Mouse (Mus musculus) heart, postnatal 14 days (tissue): ENCODE measurements around the gene Slc15a1. TPM values are rescaled to one million over a fixed set of nuclear protein-coding genes. Genes with fewer than 3 reads are reported as not detected.
A peak's percentile ranks its signal among the peaks of the same experiment; 100 is the strongest.

Source experiments
- DNase-seq, 2 experiments: peaks; one replicate each; pipeline ENCODE4 v3.0.0; 2021 to 2022
- intact Hi-C: fragments of 180-260 bp; cut with DNase I; formaldehyde crosslinking; loops from one replicate; pipeline ENCODE4 v1.15.1; 2025
- total RNA-seq, 2 experiments: library from RNA; stranded (reverse); gene quantifications; 2 replicates each; pipeline ENCODE4 v1.2.3; 2021

Gene Slc15a1
- total RNA-seq, 2 experiments from 2014 or later = not detected

DNA sequence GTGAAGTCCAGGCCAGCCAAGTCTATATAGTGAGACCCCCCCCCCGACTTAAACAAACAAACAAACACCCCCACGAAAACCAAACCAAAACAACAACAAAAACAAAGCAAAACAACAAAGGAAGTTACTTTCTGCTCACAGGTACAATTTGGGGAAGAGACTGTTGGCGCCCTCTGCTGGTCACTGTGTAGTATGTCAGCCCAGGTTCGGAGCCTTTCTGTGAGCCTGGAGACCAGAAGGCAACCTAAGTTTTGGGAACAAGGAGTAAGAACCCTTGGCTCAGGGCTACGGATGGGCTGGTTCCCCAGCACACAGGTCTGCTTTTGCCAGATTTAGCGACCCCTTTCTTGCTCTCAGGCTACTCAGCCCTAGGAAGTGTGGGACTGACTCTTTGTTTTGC, 49.5 kb downstream of the Slc15a1 start:
- peak; percentile 71 to 74 for DNase-seq

DNA sequence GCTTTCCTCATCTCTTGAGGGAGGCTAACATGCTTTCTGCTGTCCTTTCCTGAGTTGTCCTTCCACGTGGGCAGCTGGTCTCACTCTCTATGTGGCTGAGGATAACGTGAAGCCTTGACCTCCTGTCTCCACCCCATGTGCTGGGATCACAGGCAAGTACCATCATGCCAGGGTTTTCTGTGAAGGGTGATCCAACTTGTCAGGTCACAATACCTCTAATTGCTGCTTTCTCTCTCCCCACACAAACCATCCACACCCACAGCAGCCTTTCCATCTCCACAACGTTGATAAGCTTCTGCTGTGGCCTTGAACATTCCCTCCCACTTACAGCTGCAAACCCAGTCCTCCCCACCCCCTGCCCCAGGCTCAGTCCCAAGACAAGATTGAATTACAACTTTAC, 51.9 kb downstream of the Slc15a1 start:
- no peak for DNase-seq
- intact Hi-C loops = loop anchor here (5.0 to 10.0 kb wide), 2 partner anchors 418 to 621 kb away; partner anchors contain the start of gene Farp1

More for the DNA sequence above, 49.5 kb downstream of the Slc15a1 start:
- intact Hi-C loops = loop anchor here (5.0 to 10.0 kb wide), 2 partner anchors 122 to 421 kb away; partner anchors contain the start of gene Farp1

DNA sequence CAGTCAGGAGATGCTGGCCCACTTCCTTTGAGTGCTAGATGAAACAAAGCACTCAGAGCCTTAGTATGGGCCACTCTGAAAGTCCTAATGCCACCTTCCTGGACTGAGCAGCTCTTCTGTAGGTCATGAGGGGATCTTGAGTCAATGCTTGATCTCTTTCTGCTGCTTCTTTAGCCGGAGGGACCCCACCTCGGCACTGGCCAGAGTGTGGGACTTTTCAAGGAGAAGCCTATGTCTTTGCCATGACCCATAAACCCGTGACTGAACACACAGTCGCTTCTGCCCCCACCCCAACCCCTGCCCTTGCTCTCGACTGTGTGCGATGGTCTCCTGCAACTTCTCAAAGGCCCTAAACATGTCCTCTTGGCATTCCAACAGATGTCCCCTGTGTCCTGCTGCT, 52.8 kb downstream of the Slc15a1 start:
- DNase-seq = no peak
- intact Hi-C loops = loop anchor here (5.0 to 10.0 kb wide), 2 partner anchors 417 to 620 kb away; partner anchors contain the start of gene Farp1

DNA sequence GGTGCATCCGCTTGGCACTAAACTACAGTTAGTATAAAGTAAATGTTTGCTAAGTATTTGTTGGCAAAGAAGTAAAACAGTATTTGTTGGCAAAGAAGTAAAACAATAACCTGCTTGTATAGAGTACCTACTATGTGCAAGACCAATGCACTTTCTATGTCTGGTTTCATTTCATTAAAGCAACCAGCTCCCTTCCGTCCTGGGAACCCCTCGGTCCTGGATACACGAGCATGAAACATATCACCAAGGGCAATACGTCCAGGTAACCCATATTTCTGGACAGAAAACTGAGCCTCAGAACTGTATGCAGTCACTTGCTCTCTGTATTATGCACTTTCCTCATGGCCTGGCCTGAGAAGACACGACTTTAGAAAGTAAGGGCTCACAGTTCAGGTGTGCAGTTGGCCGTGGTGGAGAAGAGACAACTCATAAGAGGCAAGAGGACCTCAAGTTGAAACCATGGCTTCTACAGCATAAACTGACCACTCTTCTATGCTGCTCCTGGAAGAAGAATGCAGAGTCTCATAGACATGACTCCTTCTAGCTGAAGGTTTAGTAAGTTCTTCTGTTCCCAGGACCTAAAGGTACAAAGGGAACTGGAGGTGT, 53.5 kb downstream of the Slc15a1 start:
- DNase-seq = no peak

DNA sequence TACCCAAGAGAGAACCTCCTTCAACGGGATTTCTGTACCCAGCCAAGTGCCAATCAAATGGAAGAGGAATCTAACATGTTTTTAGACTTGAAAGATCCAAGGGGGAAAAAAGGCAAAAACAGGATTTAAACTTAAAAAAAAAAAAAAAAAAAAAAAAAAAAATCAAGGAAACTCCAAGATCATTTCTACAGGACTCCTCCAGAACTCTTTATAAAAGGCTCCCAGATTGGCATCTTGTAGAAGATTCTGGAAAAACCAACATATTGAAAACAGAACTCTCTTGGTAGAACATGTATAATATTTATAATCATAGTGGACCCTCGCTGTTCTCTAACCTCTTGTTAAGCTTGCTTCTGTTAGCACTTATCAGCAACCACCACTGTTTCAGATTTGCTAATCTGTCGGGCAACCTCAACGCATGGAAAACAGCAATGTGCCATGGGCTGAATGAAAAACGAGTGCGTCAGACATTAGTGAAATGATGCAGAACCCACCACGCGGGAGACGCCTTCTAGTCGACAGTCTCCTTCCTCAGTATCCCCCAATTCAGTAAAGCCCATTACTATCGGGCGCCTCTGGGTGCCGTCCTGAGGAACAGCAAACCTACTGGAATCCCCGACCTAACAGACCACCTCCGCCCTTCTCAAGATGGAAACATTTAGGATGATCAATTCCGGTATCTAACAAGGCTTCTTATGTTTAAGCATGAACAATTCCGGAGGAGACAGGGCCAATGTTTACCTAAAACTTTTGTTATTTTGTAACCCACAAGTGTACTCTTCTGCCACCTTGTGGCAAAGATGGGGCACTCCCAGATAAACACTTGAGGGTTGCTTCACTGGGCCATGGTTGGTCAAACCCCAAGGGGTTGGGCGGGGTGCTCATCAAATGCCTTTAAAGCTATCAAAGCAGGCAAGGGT, 54.3 kb downstream of the Slc15a1 start:
- DNase-seq = peak; percentile 59 to 76
- intact Hi-C loops = loop anchor here (1.0 to 10.0 kb wide), 4 partner anchors 72 to 618 kb away; partner anchors contain the start of gene Farp1

More for the DNA sequence above, 53.5 kb downstream of the Slc15a1 start:
- intact Hi-C loops = loop anchor here (1.0 to 10.0 kb wide), 4 partner anchors 73 to 619 kb away; partner anchors contain the start of gene Farp1

DNA sequence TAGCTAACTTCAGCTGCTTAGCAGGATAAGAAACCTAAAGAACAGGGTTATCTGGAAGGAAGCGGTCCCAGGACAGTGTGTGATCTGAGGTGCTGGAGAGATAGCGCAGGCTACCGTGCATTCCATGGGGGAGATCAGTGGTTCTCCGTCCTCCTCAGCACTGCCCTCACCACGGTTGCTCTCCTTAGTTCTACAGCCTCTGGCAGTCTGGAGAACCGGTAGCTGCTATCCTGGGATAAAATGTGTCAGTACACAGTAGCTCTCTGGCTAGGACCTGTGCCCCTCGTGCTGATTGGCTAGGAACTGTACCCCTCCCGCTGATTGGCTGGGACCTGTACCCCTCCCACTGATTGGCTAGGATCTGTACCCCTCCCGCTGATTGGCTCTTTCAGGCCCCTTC, 58.1 kb downstream of the Slc15a1 start:
- no peak for DNase-seq
- intact Hi-C loops = no loop called here

DNA sequence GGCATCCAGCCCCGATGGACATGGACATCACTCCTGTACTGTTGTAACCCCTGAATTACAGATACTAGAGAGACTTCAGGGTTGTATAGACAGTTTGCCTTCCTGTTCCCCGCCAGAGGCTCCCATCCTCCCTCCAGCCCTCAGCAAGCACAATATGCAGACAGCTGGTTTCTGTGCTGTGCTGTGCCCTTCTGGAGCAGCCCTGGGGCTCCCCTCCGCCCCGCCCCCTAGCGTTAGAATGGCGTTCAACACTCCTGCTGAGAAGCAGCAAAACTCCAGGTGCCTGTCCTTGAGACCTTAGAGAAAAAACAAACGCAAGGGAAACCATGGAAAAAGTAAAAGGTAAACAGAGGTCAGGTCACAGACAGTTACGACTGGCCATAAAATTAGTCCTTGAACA, 59.9 kb downstream of the Slc15a1 start:
- peak; percentile 76 to 85 for DNase-seq
- intact Hi-C loops = no loop called here

DNA sequence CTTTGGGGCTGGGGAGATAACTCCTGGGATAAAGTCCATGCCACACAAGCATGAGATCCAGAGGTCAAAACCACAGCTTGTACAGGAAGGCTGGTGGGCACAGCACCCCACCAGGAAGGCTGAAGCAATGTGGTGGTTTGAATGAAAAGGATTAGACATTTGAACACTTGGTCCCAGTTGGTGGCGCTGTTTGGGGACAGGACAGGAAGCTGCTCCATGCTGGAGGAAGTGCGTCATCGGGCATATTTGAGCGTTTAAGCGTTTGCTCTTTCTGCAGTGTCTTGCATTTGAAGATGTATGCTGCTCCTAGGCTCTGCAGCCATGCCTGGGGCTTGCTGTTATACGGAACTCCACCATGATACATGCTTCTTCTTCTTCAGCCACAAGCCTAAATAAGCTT, 64.2 kb downstream of the Slc15a1 start:
- intact Hi-C loops = no loop called here
- DNase-seq = no peak

DNA sequence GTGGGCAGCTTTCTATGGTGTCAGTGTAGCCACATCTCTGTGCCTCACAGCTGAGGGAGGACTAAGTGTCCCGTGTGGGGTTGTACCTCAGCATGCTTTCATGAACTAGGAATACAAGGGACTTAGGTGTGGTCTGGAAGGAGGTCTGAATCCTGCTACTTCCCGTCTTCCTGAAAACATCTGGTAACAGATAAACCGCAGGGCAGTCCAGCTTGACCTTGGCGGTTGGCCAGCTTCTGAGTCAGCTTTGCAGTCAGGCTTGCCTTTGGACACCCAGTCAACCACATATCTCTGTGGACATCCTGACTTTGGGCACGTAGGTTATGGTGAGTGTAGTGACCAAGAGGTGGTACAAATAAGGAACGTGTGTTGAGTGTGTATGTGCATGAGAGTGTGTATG, 68.0 kb downstream of the Slc15a1 start:
- peak; percentile 75 to 79 for DNase-seq
- intact Hi-C loops = no loop called here

DNA sequence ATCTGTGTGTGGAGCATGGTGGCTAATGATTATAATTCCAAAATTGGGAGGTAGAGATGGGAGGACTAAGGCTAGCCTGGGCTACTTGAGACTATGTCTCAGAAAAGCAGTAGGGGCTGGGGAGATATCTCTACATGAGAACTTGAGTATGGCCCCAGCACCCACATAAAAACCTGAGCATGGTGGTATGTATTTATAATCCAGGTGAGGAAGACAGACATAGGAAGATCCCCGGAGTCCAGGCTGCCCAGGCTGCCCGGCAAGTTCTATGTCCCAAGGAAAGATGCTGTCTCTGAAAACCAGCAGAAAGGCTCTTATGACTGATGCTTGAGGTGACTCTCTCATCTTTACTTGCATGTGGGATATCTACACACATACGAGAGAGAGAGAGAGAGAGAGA, 68.6 kb downstream of the Slc15a1 start:
- no peak for DNase-seq
- intact Hi-C loops = no loop called here

DNA sequence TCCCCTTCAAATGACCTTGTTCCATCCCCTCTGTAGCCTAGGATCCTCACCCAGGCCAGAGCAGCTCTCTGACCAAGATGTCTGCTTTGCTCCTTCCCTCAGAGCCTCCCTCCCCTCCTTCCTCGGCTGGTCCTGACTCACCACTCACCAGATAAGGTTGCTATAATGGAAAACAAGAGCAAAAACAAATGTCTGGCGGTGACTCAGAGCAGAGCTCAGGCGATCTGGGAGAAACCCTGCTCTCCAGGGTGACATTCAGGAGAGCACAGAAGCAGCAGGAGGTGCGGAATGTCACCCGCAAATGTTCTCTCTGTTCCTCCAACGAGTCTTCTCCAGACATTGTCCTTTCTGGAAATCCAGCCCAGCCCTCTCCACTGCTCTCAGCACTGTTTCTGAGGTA, 69.3 kb downstream of the Slc15a1 start:
- intact Hi-C loops = no loop called here

DNA sequence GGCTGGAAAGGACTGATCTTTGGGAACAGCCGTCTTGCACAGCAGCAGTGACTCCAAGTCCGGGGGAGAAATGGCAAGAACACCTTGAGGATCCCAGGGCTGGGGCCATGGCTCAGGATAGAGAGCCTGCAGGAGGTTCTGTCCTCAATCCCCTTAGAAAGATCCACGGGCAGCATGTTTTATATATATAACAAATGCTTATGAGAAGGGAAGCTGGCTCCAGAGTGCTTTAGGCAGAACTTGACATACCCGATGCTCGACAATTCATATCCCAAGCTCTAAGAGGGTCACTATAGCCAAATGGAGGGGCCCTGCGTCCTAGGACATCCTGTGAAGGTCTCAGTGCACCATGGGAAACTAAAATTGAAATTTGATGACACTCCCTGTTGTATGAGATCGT, 73.8 kb downstream of the Slc15a1 start:
- intact Hi-C loops = no loop called here
- DNase-seq = no peak

More for the DNA sequence above, 69.3 kb downstream of the Slc15a1 start:
- DNase-seq = peak; percentile 43 to 54

DNA sequence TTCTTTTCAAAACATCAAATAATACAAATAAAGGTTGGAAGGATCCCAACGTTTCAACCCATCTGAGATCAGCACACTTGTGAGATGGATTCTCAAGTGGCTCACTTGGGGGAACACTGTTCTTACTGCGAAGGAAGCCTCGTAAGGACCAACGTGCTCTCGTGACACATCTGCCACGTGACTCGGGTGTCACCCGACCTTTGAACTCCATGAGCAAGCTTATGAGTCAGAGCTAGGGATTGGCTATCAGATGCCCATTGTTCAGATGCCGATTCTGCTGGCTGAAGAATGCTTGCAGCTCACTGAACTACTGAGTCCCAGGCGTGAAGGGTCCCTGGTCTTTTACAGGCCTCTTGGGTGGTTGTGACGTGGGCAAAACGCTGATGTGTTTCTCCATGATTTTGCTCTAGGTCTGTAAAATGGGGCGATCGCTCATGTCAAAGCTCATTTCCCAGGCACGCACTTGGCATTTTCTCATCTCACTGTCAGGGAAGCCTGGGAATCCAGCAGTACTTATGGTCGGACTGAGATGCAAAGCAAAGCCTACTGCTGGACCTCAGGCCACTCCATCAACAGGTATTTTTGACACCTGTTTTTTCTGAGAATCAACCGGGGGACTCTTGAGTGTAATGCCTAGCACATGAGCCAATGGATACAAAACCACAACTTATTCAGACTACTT, 75.1 kb downstream of the Slc15a1 start:
- DNase-seq = no peak
- intact Hi-C loops = no loop called here

DNA sequence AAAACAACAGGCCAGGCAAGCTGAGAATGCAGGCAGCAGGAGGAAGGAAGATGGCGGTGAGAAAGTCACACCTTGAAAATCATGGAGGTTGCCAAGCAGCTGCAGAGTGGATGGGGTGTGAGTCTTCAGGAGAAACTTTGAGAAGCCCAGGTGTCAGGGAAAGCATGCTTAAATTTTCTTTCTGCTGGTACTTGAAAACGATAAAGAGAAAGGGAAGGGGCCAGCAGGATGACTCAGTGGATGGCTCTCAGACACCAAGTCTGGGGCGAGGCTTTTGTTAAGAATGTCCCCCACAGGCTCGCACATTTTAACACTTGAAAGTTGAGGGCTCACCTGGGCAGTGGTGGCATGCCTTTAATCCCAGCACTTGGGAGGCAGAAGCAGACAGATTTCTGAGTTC, 76.9 kb downstream of the Slc15a1 start:
- intact Hi-C loops = no loop called here

DNA sequence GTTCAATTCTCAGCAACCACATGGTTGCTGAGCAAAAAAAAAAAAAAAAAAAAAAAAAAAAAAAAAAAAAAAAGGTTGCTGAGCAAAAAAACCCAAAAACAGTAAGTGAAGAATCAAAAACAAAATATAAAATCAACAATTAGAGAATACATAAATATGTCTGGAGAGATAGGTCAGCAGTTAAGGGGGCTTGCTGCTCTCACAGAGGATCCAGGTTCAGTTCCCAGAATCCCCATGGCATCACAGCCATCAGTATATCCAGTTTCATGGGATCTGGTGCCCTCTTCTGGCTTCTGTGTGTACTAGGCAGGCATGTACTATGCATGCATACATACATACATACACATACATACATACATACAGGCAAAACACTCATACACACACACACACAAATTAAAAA, 78.3 kb downstream of the Slc15a1 start:
- peak in 1 of 2 experiments; percentile 14 for DNase-seq
- intact Hi-C loops = loop anchor here (1.0 kb wide), 1 partner anchor 147 kb away; no protein-coding TSS in a partner anchor

More for the DNA sequence above, 76.9 kb downstream of the Slc15a1 start:
- no peak for DNase-seq

DNA sequence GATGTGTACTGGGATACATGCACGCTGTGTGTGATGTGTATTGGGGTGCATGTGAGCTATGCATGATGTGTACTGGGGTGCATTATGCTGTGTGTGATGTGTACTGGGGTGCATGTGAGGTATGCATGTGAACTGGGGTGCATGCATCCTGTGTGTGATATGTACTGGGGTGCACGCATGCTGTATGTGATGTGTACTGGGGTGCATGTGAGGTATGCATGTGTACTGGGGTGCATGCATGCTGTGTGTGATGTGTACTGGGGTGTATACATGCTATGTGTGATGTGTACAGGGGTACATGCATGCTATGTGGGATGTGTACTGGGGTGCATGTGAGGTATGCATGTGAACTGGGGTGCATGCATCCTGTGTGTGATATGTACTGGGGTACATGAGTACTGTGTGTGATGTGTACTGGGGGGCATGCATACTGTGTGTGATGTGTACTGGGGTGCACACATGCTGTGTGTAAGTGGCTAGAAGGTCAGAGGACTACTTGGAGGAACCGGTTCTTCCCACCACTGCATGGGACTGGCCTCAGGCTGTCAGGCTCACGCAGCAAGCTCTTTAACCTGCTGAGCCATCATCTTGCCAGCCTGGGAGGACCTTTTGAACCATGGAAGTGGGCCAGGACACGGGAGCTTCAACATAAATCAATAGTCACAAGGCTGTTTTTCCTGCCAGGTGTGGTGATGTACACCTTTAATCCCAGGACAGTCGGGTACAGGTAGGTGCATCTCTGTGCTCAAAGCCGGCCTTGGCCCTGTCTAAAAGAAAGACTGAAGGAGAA, 79.9 kb downstream of the Slc15a1 start:
- DNase-seq = no peak
- intact Hi-C loops = no loop called here

DNA sequence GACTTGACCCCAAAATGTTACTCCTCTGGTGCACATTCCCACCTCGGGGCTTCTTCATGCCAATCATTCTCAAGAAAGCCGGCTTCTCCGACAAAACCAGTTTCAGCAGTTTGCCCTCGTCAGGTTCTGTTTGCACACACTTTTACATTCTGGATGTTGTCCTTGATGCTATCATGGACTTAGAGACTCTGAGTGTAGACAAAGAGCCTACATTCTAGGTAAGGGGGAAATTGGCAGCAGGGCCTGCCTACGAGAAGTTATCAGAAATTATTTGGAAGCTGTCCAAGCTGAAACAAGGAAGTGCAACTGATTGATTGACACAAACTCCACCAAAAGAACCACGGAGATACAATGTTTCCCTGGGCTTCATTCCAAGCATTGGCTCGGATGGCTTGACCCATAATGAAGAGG, 81.7 kb downstream of the Slc15a1 start:
- intact Hi-C loops = loop anchor here (2.0 kb wide), 1 partner anchor 45 kb away; no protein-coding TSS in a partner anchor
- peak; percentile 16 to 20 for DNase-seq

DNA sequence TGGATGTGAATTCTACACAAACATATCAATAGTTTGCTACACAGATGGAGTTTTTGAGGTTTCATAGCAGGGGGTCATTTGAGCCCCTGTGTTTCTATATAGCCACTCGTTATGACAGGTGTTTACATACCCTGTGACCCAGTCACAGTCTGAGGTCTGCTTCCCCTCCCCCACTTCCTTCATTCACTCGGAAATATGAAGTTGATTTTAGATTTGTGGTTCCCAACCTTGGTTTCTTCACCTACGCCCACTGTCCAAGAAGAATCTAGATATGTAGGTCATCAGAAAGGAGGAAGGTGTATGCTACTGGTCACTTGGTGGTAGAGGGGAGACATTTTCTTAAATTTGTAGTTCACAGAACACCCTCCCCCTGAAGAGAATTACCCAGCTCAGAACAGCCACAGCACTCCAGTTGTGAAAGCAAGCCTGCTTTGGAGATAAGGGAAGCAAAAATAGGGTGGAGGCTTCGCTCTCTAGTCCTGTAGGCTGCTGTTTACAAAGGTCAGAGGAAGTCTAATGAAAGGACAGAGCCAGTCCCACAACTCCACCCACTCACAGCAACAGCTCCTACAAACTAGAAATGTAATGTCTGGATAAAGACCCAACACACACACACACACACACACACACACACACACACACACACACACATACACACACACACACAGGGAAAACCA, 82.2 kb downstream of the Slc15a1 start:
- peak; percentile 34 to 52 for DNase-seq
- intact Hi-C loops = loop anchor here (2.0 kb wide), 1 partner anchor 44 kb away; no protein-coding TSS in a partner anchor

DNA sequence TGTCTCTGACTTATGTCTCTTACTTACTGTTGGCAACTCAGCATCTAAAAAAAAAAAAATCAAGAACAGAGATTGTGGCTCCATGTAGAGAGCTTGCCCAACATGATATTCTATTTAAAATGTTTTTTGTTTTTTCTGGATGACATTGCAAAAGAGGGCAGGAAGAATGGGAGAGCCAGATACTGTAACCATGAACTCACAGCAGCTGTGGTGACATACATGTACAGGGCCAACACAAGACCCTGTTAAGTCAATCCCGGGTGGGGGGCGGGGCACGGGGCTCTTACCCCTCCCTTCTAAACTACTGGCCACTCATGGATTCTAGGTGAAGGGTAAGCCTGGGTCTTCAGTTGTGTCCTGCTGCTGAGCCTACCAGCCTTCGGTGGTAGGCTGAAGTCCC, 83.1 kb downstream of the Slc15a1 start:
- intact Hi-C loops = loop anchor here (2.0 kb wide), 1 partner anchor 43 kb away; no protein-coding TSS in a partner anchor
- no peak for DNase-seq
